Mouse (Mus musculus) erythroid progenitor cell, adult 5-6 weeks (primary cell): Measurements from ENCODE around the gene Ap1ar. TPM values are rescaled to one million over a fixed set of nuclear protein-coding genes. Genes with fewer than 3 reads are reported as not detected.

Experiments
- ATAC-seq: replicated peaks from 2 replicates; pipeline ENCODE4 v1.8.0; 2016; ENCODE audit warnings: moderate number of reproducible peaks, mild to moderate bottlenecking, moderate TSS enrichment, inconsistent platforms; ENCODE audit not compliant: poor library complexity, low FRiP score, severe bottlenecking
- total RNA-seq, 2 experiments: library from RNA; stranded (forward) in 1 of 2; stranded (reverse) in 1 of 2; fragments of 150-400 nt in 1 of 2; fragments of 186-747, 209-891 nt in 1 of 2; gene quantifications; 2 replicates each; pipeline versions ENCODE4 v1.2.3 to v1.2.4; 2015 to 2017; ENCODE audit warnings: low replicate concordance in 2 of 2

Gene Ap1ar
- total RNA-seq, 2 experiments from 2014 or later, result 33.2 to 48.6 TPM

DNA sequence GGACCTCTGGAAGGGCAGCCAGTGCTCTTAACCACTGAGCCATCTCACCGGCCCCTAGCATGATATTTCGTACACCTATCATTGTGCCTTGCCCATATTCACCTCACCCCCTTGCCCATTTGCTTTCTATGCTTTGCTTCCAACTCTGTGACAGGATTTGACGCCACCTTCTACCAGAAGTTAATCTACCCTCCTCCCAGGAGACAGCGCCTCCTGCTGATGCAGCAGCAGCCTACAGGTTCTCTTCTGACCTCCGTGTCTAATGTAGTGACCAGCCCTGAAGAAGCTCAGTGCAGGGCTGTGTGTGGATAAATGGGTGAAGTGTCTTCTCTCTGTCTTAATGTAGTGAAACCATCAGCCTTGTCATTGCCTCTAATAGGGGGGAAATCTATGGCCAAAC is 72.8 kb downstream of the Ap1ar start:
- ATAC-seq, result no peak

DNA sequence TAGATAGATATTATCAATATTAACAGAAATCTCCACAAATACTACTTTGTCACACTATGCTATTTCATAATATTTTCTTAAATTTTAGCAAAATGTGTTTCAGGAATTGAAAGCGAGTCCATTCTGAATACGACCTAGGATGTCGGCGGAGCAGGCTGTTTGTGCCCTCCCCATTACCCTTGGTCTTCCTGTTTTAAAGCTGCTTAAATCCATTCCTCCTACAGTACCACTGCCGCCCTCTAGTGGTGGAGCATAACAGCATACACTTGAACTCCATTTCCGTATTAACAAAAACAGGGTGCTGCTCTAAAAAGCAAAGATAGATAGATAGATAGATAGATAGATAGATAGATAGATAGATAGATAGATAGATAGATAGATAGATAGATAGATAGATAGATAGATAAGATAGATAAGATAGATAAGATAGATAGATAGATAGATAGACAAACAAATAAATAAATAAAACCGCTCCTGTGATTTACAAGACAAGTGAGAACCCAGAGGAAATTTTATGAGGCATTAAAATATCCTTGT is 74.2 kb downstream of the Ap1ar start:
- ATAC-seq, result peak; percentile 77

DNA sequence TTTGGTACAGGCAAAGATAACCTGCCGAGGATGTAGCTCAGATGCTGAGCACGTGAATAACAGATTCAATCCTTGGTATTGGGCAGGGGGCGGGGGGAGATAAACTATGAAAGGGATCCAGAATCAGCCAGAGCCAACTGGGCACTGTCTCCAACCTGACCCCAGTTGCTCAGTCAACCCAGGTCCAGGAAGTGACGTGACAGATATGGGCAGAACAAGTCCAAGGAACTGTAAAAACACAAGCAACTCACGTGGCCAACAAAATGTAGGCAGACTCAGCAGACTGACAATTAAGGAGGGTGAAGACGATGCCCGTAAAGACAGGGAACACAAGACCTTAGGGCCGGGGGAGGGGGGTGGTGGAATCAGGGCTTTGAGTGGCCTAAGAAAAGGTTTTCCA is 74.9 kb downstream of the Ap1ar start:
- ATAC-seq, result no peak

DNA sequence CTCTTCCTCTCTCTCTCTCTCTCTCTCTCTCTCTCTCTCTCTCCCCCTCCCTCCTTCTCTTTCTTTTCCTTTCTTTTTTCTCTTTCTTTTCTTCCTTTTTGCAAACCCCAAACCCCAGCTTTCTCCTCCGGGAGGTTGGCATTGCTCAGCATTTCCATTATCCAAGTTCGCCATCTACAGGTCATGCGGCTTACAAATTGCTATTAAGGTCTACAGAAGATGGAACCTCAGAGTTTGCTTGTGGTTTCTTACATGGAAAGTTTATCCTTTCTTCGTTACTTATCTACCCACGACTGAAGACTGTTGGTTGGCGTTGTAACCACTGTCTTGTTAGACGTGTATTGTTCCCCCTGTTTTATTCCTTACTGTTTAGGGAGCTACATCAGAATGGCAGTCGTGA is 78.1 kb downstream of the Ap1ar start:
- ATAC-seq, result no peak

DNA sequence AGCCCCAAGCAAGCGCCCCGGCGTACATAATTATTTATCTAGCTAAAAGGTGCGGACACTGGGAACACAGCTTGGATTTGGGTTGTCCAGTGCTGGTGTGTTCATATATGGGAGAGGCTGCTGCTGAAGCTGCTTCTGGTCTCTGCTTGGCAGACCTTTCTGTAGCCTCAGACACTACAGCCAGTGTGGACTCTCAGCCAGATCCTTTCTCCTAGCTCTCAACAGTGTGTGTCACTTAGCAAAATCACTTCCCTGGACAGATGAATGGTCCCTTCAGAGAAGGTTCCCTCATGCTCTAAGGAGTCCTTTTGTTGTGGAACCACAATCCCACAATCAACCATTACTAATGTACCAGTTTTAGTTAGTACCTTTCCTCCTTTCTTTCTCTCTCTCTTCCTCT is 78.5 kb downstream of the Ap1ar start:
- ATAC-seq, result no peak

DNA sequence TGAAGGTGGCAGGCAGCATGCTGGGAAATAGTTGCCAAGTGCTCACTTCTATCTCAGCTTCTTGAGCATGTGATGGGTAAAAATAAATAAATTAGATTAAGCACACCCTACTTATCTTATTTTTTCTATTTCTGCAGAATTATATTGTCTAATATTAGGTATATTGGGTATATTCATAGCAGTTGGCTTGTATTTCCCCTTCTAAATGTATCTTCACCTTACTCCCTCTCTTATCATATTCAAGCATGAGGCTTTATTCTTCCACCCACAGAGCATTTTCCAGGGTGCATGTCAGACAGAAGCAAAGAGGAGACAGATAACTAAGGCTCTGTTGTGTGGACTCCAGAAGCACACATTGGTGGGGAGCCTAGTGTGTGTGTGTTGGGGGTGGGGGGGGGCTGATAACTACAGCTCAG is 79.4 kb downstream of the Ap1ar start:
- no peak for ATAC-seq

Other genes with a start within 250 kb of the Ap1ar start
- not detected in 2 replicates for gene Neurog2, start 204.4 kb downstream of the Ap1ar start, total RNA-seq (2015; ENCODE audit: low replicate concordance)
- gene Neurog2, start 204.4 kb downstream of the Ap1ar start, total RNA-seq (2017; ENCODE audit: low replicate concordance), result not detected in 2 replicates
- gene Alpk1, start 57.0 kb downstream of the Ap1ar start, total RNA-seq (2015; ENCODE audit: low replicate concordance), result 2.5 and 10.5 TPM in 2 replicates
- gene Alpk1, start 57.0 kb downstream of the Ap1ar start, total RNA-seq (2017; ENCODE audit: low replicate concordance), result 1.2 and 2.1 TPM in 2 replicates
- 80.1 and 82.9 TPM in 2 replicates for gene Tifa, start 47.7 kb downstream of the Ap1ar start, total RNA-seq (2015; ENCODE audit: low replicate concordance)
- 73.2 and 82.3 TPM in 2 replicates for gene Tifa, start 47.7 kb downstream of the Ap1ar start, total RNA-seq (2017; ENCODE audit: low replicate concordance)
- gene Fam241a, start 58.8 kb upstream of the Ap1ar start, total RNA-seq (2015; ENCODE audit: low replicate concordance), result 146 and 187 TPM in 2 replicates
- 81.7 and 106 TPM in 2 replicates for gene Fam241a, start 58.8 kb upstream of the Ap1ar start, total RNA-seq (2017; ENCODE audit: low replicate concordance)